Mouse (Mus musculus): Measurements from ENCODE around the gene Acp4. TPM values are rescaled to one million over a fixed set of nuclear protein-coding genes. Genes with fewer than 3 reads are reported as not detected.
"Not testable (repeated sequence)": the region's sequence is repeated elsewhere in the genome, so short reads cannot be mapped to it uniquely, and the experiment has no call there.

The Acp4 gene
- polyA plus RNA-seq, 1 experiment from 2014 or later = 0.96 TPM

GRCm38 (mm10) chr7:44253023-44253616 is 4.1 kb downstream of the Acp4 start:
- no peak overlapping the region for H3K4me3 ChIP-seq (ENCODE audit: low read depth, low read length)
- H3K27ac ChIP-seq (replicated peaks; ENCODE audit: low read depth, low read length) = no peak overlapping the region

GRCm38 (mm10) chr7:44250732-44251275 is 6.4 kb downstream of the Acp4 start:
- not testable (repeated sequence) for H3K4me1 ChIP-seq (ENCODE audit: control insufficient read depth, insufficient read depth, low read length); H3K27me3 ChIP-seq (replicated peaks; ENCODE audit: control insufficient read depth, insufficient read depth, low read length); DNase-seq (ENCODE audit: low spot score); ATAC-seq (ENCODE audit: low read depth); H3K4me2 ChIP-seq (ENCODE audit: low read depth, low read length); H3K27ac ChIP-seq (replicated peaks; ENCODE audit: low read depth, low read length); H3K9me3 ChIP-seq (ENCODE audit: control insufficient read depth, low read length); H3K9ac ChIP-seq (ENCODE audit: low read depth, low read length); H3K4me3 ChIP-seq (ENCODE audit: low read depth, low read length)
- 88% methylated on average over 17 of the region's 17 CpGs for WGBS
- H3K36me3 ChIP-seq (ENCODE audit: control insufficient read depth, insufficient read depth, low read length) = peaks cover 63% of the 10 kb centered on the region

More at GRCm38 (mm10) chr7:44253023-44253616, 4.1 kb downstream of the Acp4 start:
- H3K4me2 ChIP-seq (ENCODE audit: low read depth, low read length) = no peak overlapping the region
- DNase-seq (ENCODE audit: low spot score) = no peak
- H3K27me3 ChIP-seq (replicated peaks; ENCODE audit: control insufficient read depth, insufficient read depth, low read length) = no peaks in the 10 kb centered on the region
- H3K9ac ChIP-seq (ENCODE audit: low read depth, low read length) = no peak overlapping the region
- no peaks in the 10 kb centered on the region for H3K9me3 ChIP-seq (ENCODE audit: control insufficient read depth, low read length)
- H3K36me3 ChIP-seq (ENCODE audit: control insufficient read depth, insufficient read depth, low read length) = peaks cover 58% of the 10 kb centered on the region
- peak; percentile 19; the same call in 1 of the 2 replicates for ATAC-seq (ENCODE audit: low read depth)
- peaks cover 3% of the 10 kb centered on the region; the same call in 1 of the 2 replicates for H3K4me1 ChIP-seq (ENCODE audit: control insufficient read depth, insufficient read depth, low read length)
- WGBS = 70% methylated on average over 15 of the region's 15 CpGs

- DNase-seq (ENCODE audit: low spot score) = no peak
- WGBS = 93% methylated on average over 4 of the region's 4 CpGs
- H3K4me3 ChIP-seq (ENCODE audit: low read depth, low read length) = no peak overlapping the region
- peaks cover 14% of the 10 kb centered on the region for H3K4me1 ChIP-seq (ENCODE audit: control insufficient read depth, insufficient read depth, low read length)
- no peaks in the 10 kb centered on the region for H3K27me3 ChIP-seq (replicated peaks; ENCODE audit: control insufficient read depth, insufficient read depth, low read length)
- H3K4me2 ChIP-seq (ENCODE audit: low read depth, low read length) = no peak overlapping the region
- no peaks in the 10 kb centered on the region for H3K9me3 ChIP-seq (ENCODE audit: control insufficient read depth, low read length)
- no peak overlapping the region for H3K27ac ChIP-seq (replicated peaks; ENCODE audit: low read depth, low read length)
- peaks cover 58% of the 10 kb centered on the region for H3K36me3 ChIP-seq (ENCODE audit: control insufficient read depth, insufficient read depth, low read length)
- H3K9ac ChIP-seq (ENCODE audit: low read depth, low read length) = no peak overlapping the region
- ATAC-seq (ENCODE audit: low read depth) = no peak
These were observed 7.9 kb downstream of the Acp4 start for GRCm38 (mm10) chr7:44249248-44249647.

GRCm38 (mm10) chr7:44247971-44248370 is 9.2 kb downstream of the Acp4 start:
- Histone ChIP-seq H3K36me3 (ENCODE audit: control insufficient read depth, insufficient read depth, low read length) (peaks cover 48% of the 10 kb centered on the region), H3K9me3 (ENCODE audit: control insufficient read depth, low read length) (no peaks in the 10 kb centered on the region), H3K4me3 (ENCODE audit: low read depth, low read length) (peak overlapping the region; percentile 86), H3K4me1 (ENCODE audit: control insufficient read depth, insufficient read depth, low read length) (peaks cover 14% of the 10 kb centered on the region), H3K9ac (ENCODE audit: low read depth, low read length) (peak overlapping the region; percentile 99), H3K27me3 (replicated peaks; ENCODE audit: control insufficient read depth, insufficient read depth, low read length) (no peaks in the 10 kb centered on the region), H3K27ac (replicated peaks; ENCODE audit: low read depth, low read length) (no peak overlapping the region), H3K4me2 (ENCODE audit: low read depth, low read length) (peak overlapping the region; percentile 80)
- no peak for DNase-seq (ENCODE audit: low spot score)
- WGBS = 82% methylated on average over 2 of the region's 2 CpGs
- ATAC-seq (ENCODE audit: low read depth) = no peak

- under 1% methylated on average over 22 of the region's 23 CpGs for WGBS
- Histone ChIP-seq H3K9ac (ENCODE audit: low read depth, low read length) (peak overlapping the region; percentile 99), H3K4me2 (ENCODE audit: low read depth, low read length) (peak overlapping the region; percentile 80), H3K4me1 (ENCODE audit: control insufficient read depth, insufficient read depth, low read length) (peaks cover 14% of the 10 kb centered on the region), H3K36me3 (ENCODE audit: control insufficient read depth, insufficient read depth, low read length) (peaks cover 38% of the 10 kb centered on the region), H3K27ac (replicated peaks; ENCODE audit: low read depth, low read length) (peak overlapping the region; percentile 95), H3K9me3 (ENCODE audit: control insufficient read depth, low read length) (no peaks in the 10 kb centered on the region), H3K27me3 (replicated peaks; ENCODE audit: control insufficient read depth, insufficient read depth, low read length) (no peaks in the 10 kb centered on the region), H3K4me3 (ENCODE audit: low read depth, low read length) (peak overlapping the region; percentile 86)
- DNase-seq (ENCODE audit: low spot score) = peak; percentile 71
- peak; percentile 16 for ATAC-seq (ENCODE audit: low read depth)
These were observed 10.2 kb downstream of the Acp4 start for GRCm38 (mm10) chr7:44246984-44247470.

GRCm38 (mm10) chr7:44246055-44246983 is 10.9 kb downstream of the Acp4 start, which contains the start of the genes 1700028J19Rik and 2410002F23Rik:
Gene 1700028J19Rik (minus strand): TSS chr7:44246695.
Gene 2410002F23Rik (plus strand): TSS chr7:44246722.
- Histone ChIP-seq H3K4me3 (ENCODE audit: low read depth, low read length) (peak within 1 kb of the TSS; percentile 86), H3K9me3 (ENCODE audit: control insufficient read depth, low read length) (no peaks in the 10 kb centered on the region)
- 0% methylated on average over 48 of the region's 62 CpGs for WGBS

GRCm38 (mm10) chr7:44244080-44244479 is 13.1 kb downstream of the Acp4 start:
- WGBS = 61% methylated on average over 1 of the region's 1 CpGs
- no peak for DNase-seq (ENCODE audit: low spot score)
- Histone ChIP-seq H3K9me3 (ENCODE audit: control insufficient read depth, low read length) (no peaks in the 10 kb centered on the region), H3K27me3 (replicated peaks; ENCODE audit: control insufficient read depth, insufficient read depth, low read length) (no peaks in the 10 kb centered on the region), H3K4me3 (ENCODE audit: low read depth, low read length) (no peak overlapping the region), H3K36me3 (ENCODE audit: control insufficient read depth, insufficient read depth, low read length) (peaks cover 13% of the 10 kb centered on the region), H3K9ac (ENCODE audit: low read depth, low read length) (no peak overlapping the region), H3K27ac (replicated peaks; ENCODE audit: low read depth, low read length) (no peak overlapping the region), H3K4me1 (ENCODE audit: control insufficient read depth, insufficient read depth, low read length) (peaks cover 14% of the 10 kb centered on the region), H3K4me2 (ENCODE audit: low read depth, low read length) (no peak overlapping the region)
- no peak for ATAC-seq (ENCODE audit: low read depth)

More at GRCm38 (mm10) chr7:44246055-44246983, 10.9 kb downstream of the Acp4 start, which contains the start of the genes 1700028J19Rik and 2410002F23Rik:
- peak; percentile 89 for ATAC-seq (ENCODE audit: low read depth)
- Histone ChIP-seq H3K4me2 (ENCODE audit: low read depth, low read length) (peak within 1 kb of the TSS; percentile 80), H3K27ac (replicated peaks; ENCODE audit: low read depth, low read length) (peak within 1 kb of the TSS; percentile 95), H3K4me1 (ENCODE audit: control insufficient read depth, insufficient read depth, low read length) (peaks cover 14% of the 10 kb centered on the region), H3K9ac (ENCODE audit: low read depth, low read length) (peak within 1 kb of the TSS; percentile 99), H3K36me3 (ENCODE audit: control insufficient read depth, insufficient read depth, low read length) (peaks cover 35% of the 10 kb centered on the region), H3K27me3 (replicated peaks; ENCODE audit: control insufficient read depth, insufficient read depth, low read length) (no peaks in the 10 kb centered on the region)
- peak; percentile 96 for DNase-seq (ENCODE audit: low spot score)

GRCm38 (mm10) chr7:44241163-44241562 is 16.0 kb downstream of the Acp4 start:
- Histone ChIP-seq H3K9ac (ENCODE audit: low read depth, low read length) (no peak overlapping the region), H3K4me2 (ENCODE audit: low read depth, low read length) (no peak overlapping the region), H3K27ac (replicated peaks; ENCODE audit: low read depth, low read length) (no peak overlapping the region), H3K36me3 (ENCODE audit: control insufficient read depth, insufficient read depth, low read length) (no peaks in the 10 kb centered on the region), H3K4me3 (ENCODE audit: low read depth, low read length) (no peak overlapping the region), H3K9me3 (ENCODE audit: control insufficient read depth, low read length) (no peaks in the 10 kb centered on the region), H3K4me1 (ENCODE audit: control insufficient read depth, insufficient read depth, low read length) (peaks cover 6% of the 10 kb centered on the region), H3K27me3 (replicated peaks; ENCODE audit: control insufficient read depth, insufficient read depth, low read length) (no peaks in the 10 kb centered on the region)
- no peak for ATAC-seq (ENCODE audit: low read depth)
- WGBS = 56% methylated on average over 2 of the region's 2 CpGs
- no peak for DNase-seq (ENCODE audit: low spot score)
